Mouse (Mus musculus): Measurements from ENCODE around the gene Mta3.
A peak's percentile ranks its signal among the peaks of the same experiment; 100 is the strongest.

Gene Mta3

DNA sequence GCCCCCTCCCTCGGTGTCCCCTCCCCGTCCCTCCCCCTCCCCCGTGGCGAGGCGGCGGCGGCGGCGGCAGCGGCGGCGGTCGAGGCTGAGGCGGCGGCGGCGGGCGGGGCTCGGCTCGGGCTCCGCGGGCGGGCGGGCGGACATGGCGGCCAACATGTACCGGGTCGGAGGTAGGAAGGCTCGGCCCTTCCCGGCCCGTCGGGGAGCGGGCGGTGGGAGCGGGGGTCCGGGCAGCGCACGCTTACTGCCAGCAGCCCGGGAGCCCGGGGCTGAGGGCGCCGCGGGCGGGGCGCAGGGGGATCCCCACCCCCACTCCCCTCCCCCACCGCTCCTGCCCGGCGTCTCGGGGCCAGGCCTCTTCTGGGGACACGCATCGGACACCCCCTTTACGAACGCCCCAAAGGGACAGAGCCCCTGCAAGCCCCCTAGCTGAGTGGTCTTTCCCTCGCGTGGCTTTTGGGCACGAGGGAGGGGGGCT, at the start of gene Mta3:
Mta3 (plus strand) TSS at position 48 of the 478 bp plus-strand sequence.
- peak; percentile 8 for DNase-seq (ENCODE audit: low read depth, low spot score)

DNA sequence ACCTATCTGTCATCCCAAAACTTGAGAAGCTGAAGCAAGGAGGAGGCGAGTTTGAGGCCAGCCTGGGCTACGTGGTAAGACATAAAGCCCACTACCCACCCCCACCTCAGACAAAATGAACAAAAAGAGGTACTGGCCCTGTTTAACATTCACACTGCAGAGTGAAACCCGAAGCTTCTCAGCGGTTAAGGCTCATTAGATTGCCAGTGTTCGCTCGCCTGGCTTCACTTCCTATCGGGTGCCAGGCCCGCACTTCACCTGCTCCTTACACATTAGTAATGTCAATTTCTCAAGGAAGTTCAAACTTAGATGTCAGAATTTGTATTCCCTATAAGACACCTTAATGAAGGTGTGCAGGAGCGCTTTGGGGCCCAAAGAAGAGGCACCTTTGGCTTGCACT, 48.6 kb upstream of the Mta3 start:
- DNase-seq (ENCODE audit: low read depth, low spot score), result no peak

DNA sequence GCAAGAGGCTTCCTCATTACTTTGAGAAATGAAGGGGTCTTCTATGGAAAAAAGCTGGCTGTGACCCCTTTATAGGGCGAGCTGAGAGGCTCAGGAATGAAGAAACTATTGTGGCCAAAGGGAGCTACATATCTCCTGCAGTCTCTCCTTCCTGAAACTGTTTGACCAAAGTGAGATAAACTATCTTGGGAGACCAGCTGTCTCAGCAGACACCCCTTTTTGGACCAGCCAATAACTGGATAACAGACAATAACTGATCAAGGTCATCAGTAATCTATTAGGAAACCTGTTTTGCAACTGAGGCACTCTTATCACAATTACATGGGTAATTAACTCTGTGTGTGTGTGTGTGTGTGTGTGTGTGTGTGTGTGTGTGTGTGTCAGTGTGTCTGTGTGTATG, 47.0 kb upstream of the Mta3 start:
- DNase-seq (ENCODE audit: low read depth, low spot score), result no peak

DNA sequence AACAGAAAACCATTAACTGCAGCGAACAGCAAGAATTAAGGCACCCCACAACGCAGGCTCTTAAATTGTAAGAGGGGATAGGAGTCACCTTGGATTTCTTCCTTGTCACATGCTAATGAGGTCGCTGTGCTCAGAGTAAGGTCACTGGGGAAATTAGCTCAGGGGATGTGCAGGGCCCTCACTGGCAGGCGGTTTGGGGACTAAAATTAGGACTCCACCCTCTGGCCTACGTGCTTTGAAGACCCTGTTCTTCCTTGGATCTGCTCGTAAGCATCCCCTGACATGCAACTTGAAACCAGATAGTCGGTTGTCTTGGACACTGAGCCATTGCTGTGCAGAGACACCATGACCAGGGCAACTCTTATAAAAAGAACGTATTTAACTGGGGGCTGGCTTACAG, 41.2 kb upstream of the Mta3 start:
- no peak for DNase-seq (ENCODE audit: low read depth, low spot score)

DNA sequence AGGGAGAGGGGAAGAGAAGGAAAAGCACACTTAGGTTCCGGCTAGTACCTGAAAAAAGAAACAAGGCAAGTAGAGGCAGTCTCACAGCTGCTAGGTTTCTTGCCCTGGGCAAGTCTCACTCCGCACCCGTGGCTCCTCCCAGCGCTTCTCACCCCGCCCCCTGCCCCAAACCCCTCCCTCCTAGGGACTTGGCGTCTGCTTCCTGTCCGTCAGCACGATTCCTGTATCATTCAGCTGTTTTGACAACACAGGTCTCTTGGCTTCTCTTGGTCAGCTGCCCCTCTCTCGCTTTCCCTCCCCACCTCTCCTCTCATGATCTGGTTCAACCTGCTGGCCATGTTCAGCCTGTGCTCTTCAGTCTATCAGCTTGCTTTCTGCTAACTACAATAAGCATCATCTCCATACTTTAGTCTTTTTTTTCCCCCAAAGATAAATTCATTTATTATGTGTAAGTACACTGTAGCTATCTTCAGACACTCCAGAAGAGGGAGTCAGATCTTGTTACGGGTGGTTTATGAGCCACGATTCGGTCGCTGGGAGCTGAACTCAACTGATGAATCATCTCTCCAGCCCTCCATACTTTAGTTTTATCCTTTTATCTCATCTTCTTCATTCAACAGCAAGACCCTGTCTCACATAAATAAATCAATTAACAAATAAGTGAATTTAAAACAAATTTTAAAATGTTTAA, 39.2 kb upstream of the Mta3 start:
- DNase-seq (ENCODE audit: low read depth, low spot score), result peak; percentile 8

DNA sequence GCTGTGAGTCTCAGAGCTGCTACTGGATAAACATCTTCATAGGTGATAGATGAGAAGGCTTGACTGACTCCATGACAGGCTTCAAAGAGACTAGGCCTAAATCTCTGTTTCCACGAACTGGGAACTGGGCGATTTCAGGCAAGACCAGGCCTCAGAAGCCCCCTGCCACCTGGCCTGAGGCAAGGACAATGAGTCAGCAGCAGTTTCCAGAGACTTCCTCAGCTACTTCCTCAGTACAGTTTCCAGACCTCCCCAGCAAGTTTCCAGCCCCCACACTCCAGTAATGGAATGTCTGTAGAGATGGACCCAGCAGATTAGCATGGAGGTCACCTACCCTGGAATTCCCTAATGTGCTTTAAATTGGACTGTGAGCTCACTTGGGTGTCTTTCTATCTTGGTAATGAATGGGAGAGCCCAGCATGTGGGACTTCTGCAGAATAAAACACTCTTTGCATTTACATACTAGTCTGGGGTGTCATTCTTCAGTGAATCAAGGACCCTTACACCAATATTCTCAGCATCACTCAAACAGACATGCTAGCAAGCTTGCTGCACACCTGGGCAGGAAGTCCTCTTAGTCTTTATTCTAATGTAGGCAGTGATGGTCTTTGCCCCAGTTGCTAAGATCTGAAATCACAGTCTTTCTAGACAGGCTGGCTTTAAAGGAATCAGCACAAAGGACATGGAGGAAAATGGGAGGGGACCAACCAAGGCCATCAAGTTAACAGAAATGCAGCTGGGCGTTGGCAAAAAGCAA, 37.9 kb upstream of the Mta3 start:
- no peak for DNase-seq (ENCODE audit: low read depth, low spot score)

DNA sequence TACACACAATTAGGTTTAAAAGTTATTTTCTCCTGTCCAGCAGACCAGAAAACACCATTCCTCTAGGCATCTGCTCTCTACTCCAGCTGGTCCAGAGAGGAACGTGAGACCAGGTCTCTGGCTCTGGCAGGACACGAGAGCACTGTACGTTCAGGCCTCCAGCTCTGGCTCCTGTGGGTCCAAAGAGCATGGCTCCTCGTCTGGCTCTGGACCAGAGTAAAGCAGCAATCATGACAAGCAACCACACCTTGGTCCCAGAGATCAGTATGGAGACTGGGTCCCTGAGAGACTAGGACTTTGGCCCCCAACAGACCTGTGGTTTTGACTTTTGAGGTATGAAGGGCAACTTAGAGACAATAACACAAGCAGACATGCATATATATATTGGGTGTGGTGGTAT, 33.3 kb upstream of the Mta3 start:
- DNase-seq (ENCODE audit: low read depth, low spot score), result no peak

DNA sequence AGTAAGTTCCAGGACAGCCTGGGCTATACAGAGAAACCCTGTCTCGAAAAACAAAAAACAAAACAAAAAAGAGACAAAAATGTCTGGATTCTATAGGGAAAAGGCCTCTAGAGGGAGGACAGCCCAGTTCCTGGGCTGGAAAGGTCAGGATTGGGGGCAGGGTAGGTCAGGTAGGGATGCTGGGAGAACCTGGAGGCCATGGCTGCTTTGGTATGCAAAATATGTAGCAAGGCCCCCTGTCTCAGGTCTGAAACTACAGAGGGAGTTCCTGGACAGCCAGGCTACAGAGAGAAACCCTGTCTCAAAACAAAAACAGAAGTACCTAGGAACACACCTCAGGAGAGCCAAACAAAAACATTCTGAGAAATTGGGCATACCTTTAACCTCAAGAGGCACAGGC, 28.6 kb upstream of the Mta3 start:
- no peak for DNase-seq (ENCODE audit: low read depth, low spot score)

DNA sequence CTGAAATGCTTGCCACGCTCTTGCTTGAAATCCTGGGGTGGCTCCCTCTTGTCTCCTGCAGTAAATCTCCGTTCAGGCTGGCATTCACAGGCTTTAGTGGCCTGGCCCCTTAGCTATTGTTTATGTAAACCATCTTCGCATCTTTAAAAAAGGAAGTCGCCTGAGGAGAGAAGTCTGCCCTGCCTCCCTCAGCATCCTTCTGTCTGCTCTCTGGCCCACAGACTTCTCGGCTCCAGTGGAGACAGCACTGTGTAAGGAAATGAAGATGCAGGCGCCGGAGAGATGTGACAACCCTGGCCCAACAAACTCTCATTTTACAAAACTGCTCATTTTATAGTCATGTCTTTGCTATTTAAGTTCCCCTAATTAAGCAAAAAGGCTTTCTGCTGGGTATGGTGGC, 24.0 kb upstream of the Mta3 start:
- DNase-seq (ENCODE audit: low read depth, low spot score), result no peak

DNA sequence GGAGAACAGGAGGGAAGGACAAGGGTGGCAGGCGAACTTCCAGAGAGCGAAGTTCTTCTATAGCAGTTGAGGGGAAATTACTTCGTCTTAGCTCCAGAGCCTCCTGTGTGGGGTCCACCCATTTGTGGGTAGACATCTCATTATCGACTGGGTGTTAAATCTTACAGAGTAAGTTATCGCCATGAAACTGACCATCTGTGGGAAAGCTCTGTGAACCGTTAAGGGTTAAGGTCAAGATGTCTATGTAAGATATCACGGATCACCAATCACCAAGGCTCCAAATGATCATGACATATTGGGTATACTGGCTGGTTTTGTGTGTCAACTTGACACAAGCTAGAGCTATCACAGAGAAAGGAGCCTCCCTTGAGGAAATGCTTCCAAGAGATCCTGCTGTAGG, 21.5 kb upstream of the Mta3 start:
- DNase-seq (ENCODE audit: low read depth, low spot score), result no peak

DNA sequence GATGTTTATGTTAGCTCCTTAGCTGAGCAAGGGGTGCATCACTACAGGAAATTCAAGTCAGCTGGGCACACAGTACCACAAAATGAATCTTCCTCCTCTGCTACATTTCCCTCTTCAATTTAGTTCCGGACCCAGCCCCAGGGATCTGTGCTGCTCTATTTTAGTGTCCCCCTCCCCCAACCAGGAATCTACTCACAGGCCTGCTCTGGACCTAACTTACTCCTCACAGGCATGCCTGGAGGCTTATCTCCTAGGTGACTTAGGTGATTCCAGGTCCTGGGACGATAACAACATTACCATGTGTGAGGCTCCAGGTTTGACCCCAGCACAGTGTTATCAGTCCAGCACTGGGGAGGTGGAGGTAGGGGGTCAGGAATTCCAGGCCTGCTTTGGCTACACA, 15.5 kb upstream of the Mta3 start:
- no peak for DNase-seq (ENCODE audit: low read depth, low spot score)

DNA sequence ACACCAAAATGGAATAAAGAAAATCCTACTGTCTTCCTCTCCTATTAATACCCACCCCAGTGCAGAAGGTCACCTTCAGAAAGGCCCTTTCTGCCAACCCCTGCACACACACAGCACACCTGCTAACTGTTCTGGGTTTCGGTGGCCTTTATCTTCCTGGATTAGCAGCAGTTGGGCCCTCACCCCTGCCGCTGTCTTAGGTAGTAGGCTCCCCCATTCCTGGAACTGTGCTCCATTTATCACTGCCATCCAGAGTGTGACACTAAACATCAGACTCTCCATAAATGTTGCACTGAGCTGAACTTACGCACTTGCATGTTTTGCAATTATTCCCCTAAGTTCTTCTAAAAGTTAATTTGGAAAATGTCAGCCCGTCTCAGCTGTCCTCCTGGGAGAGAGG, 14.6 kb upstream of the Mta3 start:
- no peak for DNase-seq (ENCODE audit: low read depth, low spot score)

DNA sequence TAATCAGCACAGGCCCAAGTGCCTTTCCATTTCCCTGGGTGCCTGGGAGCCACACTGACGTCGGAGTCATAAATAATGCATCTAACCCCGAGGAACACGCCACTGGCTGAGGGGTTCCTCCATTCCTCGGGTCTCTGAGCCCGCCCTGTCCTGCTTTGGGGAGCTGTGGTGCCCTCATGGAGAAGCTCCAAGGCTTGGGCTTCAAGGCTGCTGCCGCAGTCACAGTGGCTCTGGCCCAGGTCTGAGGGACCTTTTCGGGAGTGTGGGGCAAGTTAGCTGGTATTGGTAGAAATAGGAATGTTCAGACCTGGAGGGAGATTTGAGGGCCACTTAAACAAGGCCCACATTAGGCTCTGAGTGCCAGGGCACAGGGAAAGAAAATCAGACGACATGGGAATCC, 12.0 kb upstream of the Mta3 start:
- no peak for DNase-seq (ENCODE audit: low read depth, low spot score)

DNA sequence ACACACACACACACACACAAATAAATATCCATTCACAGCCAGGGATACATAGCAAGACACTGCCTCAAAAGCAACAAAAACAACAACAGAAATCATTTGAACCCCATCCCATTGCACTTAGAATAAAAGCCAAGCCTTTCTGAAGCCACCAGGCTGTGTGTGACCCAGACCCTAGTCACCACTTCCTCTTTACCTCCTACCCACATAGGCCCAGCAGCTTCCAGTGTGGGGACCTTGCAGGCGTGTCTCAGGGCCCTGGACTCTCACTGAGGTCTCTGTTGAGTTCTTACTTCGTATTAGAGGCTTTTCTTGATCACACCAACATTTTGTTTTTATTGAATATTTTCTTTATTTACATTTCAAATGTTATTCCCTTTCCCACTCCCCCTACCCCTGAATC, 10.2 kb upstream of the Mta3 start:
- no peak for DNase-seq (ENCODE audit: low read depth, low spot score)

DNA sequence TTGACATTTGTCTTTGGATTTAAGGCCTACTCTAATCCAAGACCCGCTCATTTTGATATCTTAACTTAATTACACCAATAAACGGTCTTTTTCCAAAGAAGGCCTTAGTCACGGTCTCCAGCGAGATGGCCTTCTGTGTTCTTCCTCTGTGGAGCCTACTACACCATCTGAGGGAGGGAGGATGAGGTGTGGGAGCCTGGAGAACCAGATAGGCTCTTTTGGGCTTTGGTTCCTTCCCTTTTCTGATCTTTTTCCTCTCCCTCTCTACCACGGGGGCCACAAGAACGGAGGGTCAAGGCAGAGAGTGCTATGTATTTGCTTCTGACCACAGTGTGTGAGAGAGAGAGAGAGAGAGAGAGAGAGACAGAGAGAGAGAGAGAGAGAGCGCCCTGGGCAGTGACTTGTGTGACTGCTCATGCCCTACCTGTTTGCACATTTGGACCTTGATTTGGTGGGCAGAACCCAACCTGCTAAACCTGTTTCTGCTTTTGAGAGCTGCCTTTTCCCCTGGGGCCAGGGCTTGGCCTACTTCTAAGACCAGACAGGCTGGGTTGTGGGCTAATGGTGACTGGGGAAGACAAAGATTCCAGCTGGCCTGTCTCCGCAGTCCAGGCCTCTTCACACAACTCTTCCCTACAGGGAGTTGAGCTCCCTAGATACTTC, 6.8 kb upstream of the Mta3 start:
- DNase-seq (ENCODE audit: low read depth, low spot score), result no peak

DNA sequence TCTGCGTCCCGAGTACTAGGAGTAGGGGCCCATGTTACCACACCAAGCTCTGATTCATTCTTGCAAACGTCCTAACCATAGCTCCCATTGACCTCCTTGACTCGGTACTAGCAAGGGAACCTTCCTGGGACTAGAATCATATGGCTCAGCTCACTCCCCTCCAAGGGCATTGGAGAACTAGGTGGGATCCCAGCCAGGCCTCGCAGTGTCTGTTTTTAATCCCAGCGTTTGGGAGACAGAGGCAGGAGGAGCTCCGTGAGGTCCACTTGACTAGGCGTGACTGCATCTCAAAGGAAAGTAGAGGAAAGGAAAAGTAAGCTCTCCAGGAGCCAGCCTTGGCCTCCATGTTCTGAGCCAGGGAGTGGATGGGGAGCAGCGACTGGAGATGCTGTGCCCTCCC, 5.8 kb upstream of the Mta3 start:
- no peak for DNase-seq (ENCODE audit: low read depth, low spot score)

DNA sequence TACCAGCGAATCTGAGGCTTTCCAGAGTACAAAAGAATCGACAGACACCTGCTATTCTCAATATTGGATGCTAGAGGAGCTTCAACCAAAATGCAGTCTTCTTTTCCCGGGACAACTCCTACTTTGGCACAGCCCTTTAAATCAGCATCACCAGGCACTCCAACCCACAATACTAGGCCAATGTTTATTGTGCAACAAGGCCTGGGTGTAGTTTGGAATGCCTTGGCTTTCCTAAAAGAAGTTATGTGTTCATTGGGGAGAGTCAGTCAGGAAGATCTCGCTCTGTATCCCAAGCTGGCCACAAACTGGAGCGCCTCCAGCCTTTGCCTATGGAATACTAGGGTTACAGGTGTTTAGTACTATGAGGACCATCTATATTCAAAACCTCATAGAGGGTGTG, 1.5 kb upstream of the Mta3 start:
- peak; percentile 31 for DNase-seq (ENCODE audit: low read depth, low spot score)

DNA sequence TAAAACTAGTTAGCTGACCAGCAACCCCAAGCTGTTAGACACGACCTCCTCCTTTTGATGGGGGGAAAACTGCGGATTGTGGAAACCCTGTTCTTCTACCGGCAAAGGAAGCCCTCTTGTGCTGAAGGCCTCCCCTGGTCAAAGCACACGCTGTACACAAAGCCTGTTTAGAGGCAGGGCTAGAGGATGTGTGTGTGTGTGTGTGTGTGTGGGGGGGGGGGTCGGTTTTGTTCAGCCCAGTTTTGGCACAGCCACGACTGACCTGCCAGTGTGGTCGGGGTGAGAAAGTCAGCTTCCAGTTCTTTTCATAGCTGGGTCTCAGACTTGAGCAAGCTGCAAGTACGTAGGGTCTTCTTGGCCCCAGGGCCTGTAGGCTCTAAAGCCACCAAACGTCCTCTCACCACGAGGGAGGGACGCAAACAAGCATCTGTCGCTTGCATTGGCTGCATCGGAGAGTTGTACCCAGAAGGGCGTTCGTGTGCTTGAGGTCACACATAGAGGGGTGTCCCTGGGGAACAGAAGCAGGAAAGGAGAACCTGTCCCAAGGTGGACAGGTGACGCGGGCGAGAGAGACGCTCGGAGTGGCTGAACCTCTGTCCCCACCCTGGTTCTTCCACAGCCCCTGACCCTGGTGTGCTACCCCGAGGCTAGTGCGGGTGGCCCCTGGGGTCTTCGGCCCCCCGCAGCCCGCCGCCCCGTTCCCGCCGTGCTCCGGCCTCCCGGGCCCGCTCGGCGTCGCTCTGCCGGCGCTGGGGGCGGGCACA, 429 bp upstream of the Mta3 start:
- DNase-seq (ENCODE audit: low read depth, low spot score), result peak; percentile 34

DNA sequence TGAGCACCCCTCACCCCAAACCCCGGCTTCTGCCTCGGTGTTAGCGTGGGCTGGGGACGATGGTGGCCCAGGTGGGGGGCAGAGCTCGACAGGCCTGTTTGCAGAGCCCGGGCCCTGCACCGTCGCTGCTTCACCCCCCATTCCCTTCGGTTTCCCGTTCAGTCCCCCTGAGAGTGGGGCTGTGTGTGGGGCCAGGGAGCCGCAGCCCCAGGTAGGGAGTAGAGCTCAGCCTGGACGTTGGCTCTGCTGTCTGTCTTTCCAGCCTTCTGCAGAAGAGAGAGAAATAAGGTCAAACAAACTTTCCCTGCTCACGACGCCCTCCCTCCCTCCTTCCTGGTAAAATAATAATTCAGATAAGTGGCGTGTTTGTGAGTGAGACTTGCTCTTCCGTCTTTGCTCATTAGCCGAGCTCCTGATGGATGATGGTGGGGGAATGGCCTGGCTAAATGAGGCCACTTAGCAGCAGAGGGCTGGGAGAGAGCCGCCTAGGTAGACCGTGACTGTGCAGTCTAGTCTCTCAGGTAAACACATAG, 697 bp downstream of the Mta3 start:
- peak; percentile 47 for DNase-seq (ENCODE audit: low read depth, low spot score)

DNA sequence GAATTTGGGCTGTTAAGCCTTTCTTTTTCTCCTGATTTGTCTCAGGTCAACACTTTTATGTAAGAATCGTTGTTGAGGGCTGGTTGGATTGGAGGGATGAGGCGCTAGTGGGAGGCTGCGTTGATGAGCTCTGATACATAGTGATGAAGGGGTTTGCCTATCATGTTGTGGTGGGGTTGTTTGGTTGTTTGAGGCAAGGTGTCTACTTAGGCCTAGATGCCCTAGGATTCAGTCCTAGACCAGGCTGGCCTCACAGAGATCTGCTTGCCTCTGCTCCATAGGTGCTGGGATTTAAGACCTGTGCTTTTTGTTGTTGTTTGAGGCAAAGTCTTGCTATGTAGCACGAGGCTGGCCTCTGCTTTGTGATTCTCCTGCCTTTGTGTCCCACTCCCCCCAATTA, 1.4 kb downstream of the Mta3 start:
- DNase-seq (ENCODE audit: low read depth, low spot score), result peak; percentile 11

DNA sequence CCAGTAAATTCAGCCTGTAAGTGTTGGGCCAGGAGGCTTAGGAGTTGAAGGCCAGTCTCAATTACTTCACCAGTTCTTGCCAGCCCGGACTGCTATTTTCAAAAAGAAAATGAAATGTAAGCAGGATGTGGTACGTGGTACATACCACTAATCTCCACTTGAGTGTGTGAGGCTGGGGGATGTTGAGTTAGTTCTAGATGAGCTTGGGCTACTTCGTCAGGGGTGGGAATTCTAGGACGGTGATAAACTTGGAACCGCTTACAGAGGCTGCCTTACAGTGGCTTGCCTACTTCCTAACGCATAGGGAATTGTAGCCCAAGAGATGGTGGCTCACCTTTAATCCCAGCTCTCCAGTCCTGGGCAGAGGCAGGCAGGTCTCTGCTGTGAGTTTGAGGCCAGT, 1.9 kb downstream of the Mta3 start:
- peak; percentile 27 for DNase-seq (ENCODE audit: low read depth, low spot score)

DNA sequence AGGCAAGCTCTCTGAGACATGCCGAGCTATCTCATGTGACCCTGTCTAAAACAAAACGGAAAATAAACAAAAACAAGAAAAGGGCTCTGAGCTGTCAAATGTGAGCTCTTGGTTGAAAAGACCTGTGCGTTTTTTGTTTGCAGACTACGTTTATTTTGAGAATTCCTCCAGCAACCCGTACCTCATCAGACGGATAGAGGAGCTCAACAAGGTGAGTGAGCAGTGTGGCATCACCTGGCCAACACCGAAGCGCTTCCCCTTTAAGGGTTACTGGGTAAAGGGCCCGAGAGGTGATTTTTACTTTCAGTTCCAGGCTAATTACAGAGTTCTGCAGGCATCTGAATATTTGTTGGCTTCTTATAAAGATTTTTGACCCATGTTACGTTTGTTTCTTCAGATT, 2.3 kb downstream of the Mta3 start:
- no peak for DNase-seq (ENCODE audit: low read depth, low spot score)
